Mouse (Mus musculus): ENCODE data around the gene Mfsd12.

DNA sequence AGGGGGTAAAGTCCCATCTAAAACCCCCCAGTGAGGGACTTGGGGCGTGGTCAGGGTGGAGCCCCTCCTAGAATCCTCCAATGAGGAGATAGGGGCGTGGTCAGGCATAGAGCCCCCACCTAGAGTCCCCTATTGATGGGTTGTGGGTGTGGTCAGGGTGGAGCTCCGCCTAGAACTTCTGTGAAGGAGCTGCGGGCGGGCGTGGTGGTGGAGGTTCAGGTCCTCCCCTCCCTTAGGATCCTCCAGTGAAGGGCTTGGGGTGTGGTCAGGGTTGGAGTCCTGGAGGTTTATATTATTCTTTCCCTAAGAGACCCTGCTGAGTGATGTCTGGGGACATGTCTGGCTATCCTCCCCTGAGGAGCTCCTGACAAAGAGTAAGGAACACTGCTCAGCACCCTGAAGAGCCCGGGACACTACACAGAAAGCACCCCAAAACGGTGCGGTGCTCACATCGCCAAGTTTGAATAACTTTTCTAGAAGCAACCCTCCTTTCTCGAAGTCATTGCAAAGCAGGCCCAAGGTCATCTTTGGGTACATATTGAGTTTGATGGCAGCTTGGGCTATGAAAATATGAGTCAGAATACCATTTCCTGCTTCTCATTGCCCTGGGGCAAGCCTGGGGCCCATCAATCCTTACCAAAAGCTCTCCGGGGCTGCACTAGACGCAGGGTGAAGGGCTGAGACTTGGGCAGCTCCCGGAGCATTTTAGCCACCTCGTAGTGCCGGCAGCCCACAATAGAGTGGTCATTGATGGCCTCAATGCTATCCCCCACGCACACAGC, 16.5 kb upstream of the Mfsd12 start:
- TF ChIP-seq CTCF (conservative IDR thresholded peaks at IDR 0.05 in 1 of 2, IDR thresholded peaks at IDR 0.05 in 1 of 2; ENCODE audit: low read depth in 2 of 2, low read length in 2 of 2) (no peak), CHD2 (IDR thresholded peaks at IDR 0.05; ENCODE audit: low read length) (no peak), GABPA (IDR thresholded peaks at IDR 0.05; ENCODE audit: insufficient replicate concordance, low read depth, low read length) (no peak)
